Comparison of ENCODE assay signal across 27 mouse cellular contexts in genomic region chr17:30637714-30638113, GRCm38 (mm10). TPM values are rescaled to one million over a fixed set of nuclear protein-coding genes. Genes with fewer than 3 reads are reported as not detected.
DNase-seq lines count a peak whose midpoint lies in the region; ATAC-seq and TF ChIP-seq lines count a peak whose summit lies in the region.
"Had no signal": no experiment of that assay in that cellular context is flagged by ENCODE, and none has a peak within 500 bp of the region (broad histone marks: within the 10 kb centered on the region; RNA-seq: fewer than 3 reads in every experiment).

No protein-coding gene starts in this region.

- H3K4me1 ChIP-seq in forebrain, embryonic 11.5 days (replicated peaks; ENCODE audit: control insufficient read depth, insufficient read depth, low read length): no peaks in the 10 kb centered on the region
- no peaks in the 10 kb centered on the region for H3K4me1 ChIP-seq in forebrain, embryonic 16.5 days (replicated peaks; ENCODE audit: control insufficient read depth, insufficient read depth, low read length)
- peaks cover 11% of the 10 kb centered on the region for H3K4me1 ChIP-seq in liver, postnatal 0 days (ENCODE audit: insufficient read depth)
- H3K4me1 ChIP-seq in midbrain, embryonic 12.5 days: peaks cover 8% of the 10 kb centered on the region; the same call in 1 of the 2 replicates
- H3K4me1 ChIP-seq in midbrain, embryonic 16.5 days (ENCODE audit: control insufficient read depth, insufficient read depth, low read length): no peaks in the 10 kb centered on the region

- H3K27ac ChIP-seq in forebrain, embryonic 11.5 days (ENCODE audit: low read depth, low read length): peak overlapping the region; percentile 46
- no peak overlapping the region for H3K27ac ChIP-seq in forebrain, embryonic 16.5 days (ENCODE audit: low read length)
- no peak overlapping the region for H3K27ac ChIP-seq in liver, postnatal 0 days (ENCODE audit: low read depth)
- H3K27ac ChIP-seq in midbrain, embryonic 12.5 days (replicated peaks): 0 out of 2 replicates have a peak overlapping the region, but pooled peaks have one; percentile 8
- H3K27ac ChIP-seq in midbrain, embryonic 16.5 days (ENCODE audit: low read length): no peak overlapping the region
- H3K27ac ChIP-seq: forebrain, embryonic 10.5 days; heart, adult 2 months; heart, embryonic 13.5 days; hindbrain, embryonic 14.5 days; hindbrain, postnatal 0 days had no signal

- TF ChIP-seq CTCF in liver, postnatal 0 days (IDR thresholded peaks at IDR 0.05; ENCODE audit: low read depth): no peak

- H3K36me3 ChIP-seq in forebrain, embryonic 11.5 days (ENCODE audit: control insufficient read depth, insufficient read depth, low read length): no peaks in the 10 kb centered on the region
- H3K36me3 ChIP-seq in forebrain, embryonic 16.5 days (ENCODE audit: control insufficient read depth, insufficient read depth): no peaks in the 10 kb centered on the region
- no peaks in the 10 kb centered on the region for H3K36me3 ChIP-seq in liver, postnatal 0 days (replicated peaks; ENCODE audit: insufficient read depth, low read length)
- no peaks in the 10 kb centered on the region for H3K36me3 ChIP-seq in midbrain, embryonic 12.5 days
- no peaks in the 10 kb centered on the region for H3K36me3 ChIP-seq in midbrain, embryonic 16.5 days (ENCODE audit: control insufficient read depth, insufficient read depth, low read length)
- H3K36me3 ChIP-seq: forebrain, embryonic 10.5 days; heart, embryonic 10.5 days; heart, embryonic 13.5 days had no signal

- no peaks in the 10 kb centered on the region for H3K9me3 ChIP-seq in forebrain, embryonic 11.5 days (ENCODE audit: control insufficient read depth, low read length)
- no peaks in the 10 kb centered on the region for H3K9me3 ChIP-seq in forebrain, embryonic 16.5 days (ENCODE audit: control insufficient read depth, low read length)
- H3K9me3 ChIP-seq in liver, postnatal 0 days (ENCODE audit: low read length): no peaks in the 10 kb centered on the region
- H3K9me3 ChIP-seq in midbrain, embryonic 12.5 days: no peaks in the 10 kb centered on the region
- H3K9me3 ChIP-seq in midbrain, embryonic 16.5 days (replicated peaks; ENCODE audit: control insufficient read depth, low read length, poor library complexity, severe bottlenecking): no peaks in the 10 kb centered on the region
- H3K9me3 ChIP-seq: forebrain, embryonic 10.5 days; G1E; heart, embryonic 10.5 days; heart, embryonic 13.5 days had no signal

- H3K4me2 ChIP-seq in forebrain, embryonic 11.5 days (ENCODE audit: low read depth, low read length, severe bottlenecking): no peak overlapping the region
- no peak overlapping the region for H3K4me2 ChIP-seq in forebrain, embryonic 16.5 days (ENCODE audit: low read length)
- H3K4me2 ChIP-seq in liver, postnatal 0 days (ENCODE audit: low read depth, low read length): no peak overlapping the region
- H3K4me2 ChIP-seq in midbrain, embryonic 12.5 days (replicated peaks): no peak overlapping the region
- no peak overlapping the region for H3K4me2 ChIP-seq in midbrain, embryonic 16.5 days (ENCODE audit: low read length)
- H3K4me2 ChIP-seq: heart, embryonic 13.5 days; hindbrain, embryonic 14.5 days had no signal

- 68% methylated on average over 1 of the region's 1 CpGs for WGBS in forebrain, embryonic 11.5 days
- 38% methylated on average over 1 of the region's 1 CpGs for WGBS in forebrain, embryonic 16.5 days
- 35% methylated on average over 1 of the region's 1 CpGs for WGBS in liver, postnatal 0 days (ENCODE audit: insufficient replicate concordance)
- WGBS in midbrain, embryonic 12.5 days: 76% methylated on average over 1 of the region's 1 CpGs
- WGBS in midbrain, embryonic 16.5 days: 60% methylated on average over 1 of the region's 1 CpGs

- no peak for ATAC-seq in forebrain, embryonic 11.5 days (replicated peaks; ENCODE audit: low FRiP score)
- no peak for ATAC-seq in forebrain, embryonic 16.5 days
- no peak for ATAC-seq in liver, postnatal 0 days
- ATAC-seq in midbrain, embryonic 12.5 days (ENCODE audit: low FRiP score, low read depth): no peak
- no peak for ATAC-seq in midbrain, embryonic 16.5 days
- ATAC-seq: hindbrain, postnatal 0 days; inflammation-experienced regulatory T-cells, adult 6 months; Patski had no signal

- no peak for TF ChIP-seq EP300 in liver, postnatal 0 days (IDR thresholded peaks at IDR 0.05; ENCODE audit: low read depth)

- no peak overlapping the region for H3K9ac ChIP-seq in forebrain, embryonic 11.5 days (ENCODE audit: low read length)
- H3K9ac ChIP-seq in forebrain, embryonic 16.5 days (replicated peaks; ENCODE audit: low read depth, low read length): no peak overlapping the region
- no peak overlapping the region for H3K9ac ChIP-seq in liver, postnatal 0 days (replicated peaks)
- no peak overlapping the region for H3K9ac ChIP-seq in midbrain, embryonic 12.5 days (replicated peaks)
- no peak overlapping the region for H3K9ac ChIP-seq in midbrain, embryonic 16.5 days (ENCODE audit: low read depth, low read length)
- H3K9ac ChIP-seq: heart, embryonic 13.5 days; hindbrain, embryonic 14.5 days had no signal

- H3K4me3 ChIP-seq in forebrain, embryonic 11.5 days (ENCODE audit: low read depth, low read length): no peak overlapping the region
- H3K4me3 ChIP-seq in forebrain, embryonic 16.5 days (replicated peaks; ENCODE audit: low read length): no peak overlapping the region
- H3K4me3 ChIP-seq in liver, postnatal 0 days (ENCODE audit: low read depth, low read length): no peak overlapping the region
- H3K4me3 ChIP-seq in midbrain, embryonic 12.5 days: no peak overlapping the region
- no peak overlapping the region for H3K4me3 ChIP-seq in midbrain, embryonic 16.5 days (ENCODE audit: low read depth, low read length)
- H3K4me3 ChIP-seq: forebrain, embryonic 10.5 days; heart, adult 2 months; heart, embryonic 10.5 days; heart, embryonic 13.5 days had no signal

- DNase-seq in forebrain, embryonic 11.5 days (ENCODE audit: low spot score): no peak
- peak; percentile 34 for DNase-seq in liver
- no peak for DNase-seq in liver, postnatal 0 days
- no peak for DNase-seq in lung, adult 18-20 months
- DNase-seq: adrenal gland, postnatal 10 days; adrenal gland, postnatal 36 days; B cell, adult 2 months; cerebellum, adult 11 months; cerebellum, adult 2 months; cerebellum, adult 9-11 months; cerebellum, postnatal 25 days; gastrocnemius, postnatal 10 days; gastrocnemius, postnatal 36 days; heart, adult 2 months; heart, postnatal 14 days; heart, postnatal 4 days had no signal

- no peaks in the 10 kb centered on the region for H3K27me3 ChIP-seq in forebrain, embryonic 11.5 days (ENCODE audit: control insufficient read depth, insufficient read depth, low read length)
- H3K27me3 ChIP-seq in forebrain, embryonic 16.5 days (replicated peaks; ENCODE audit: control insufficient read depth, insufficient read depth, low read length): no peaks in the 10 kb centered on the region
- no peaks in the 10 kb centered on the region for H3K27me3 ChIP-seq in liver, postnatal 0 days (ENCODE audit: insufficient read depth, low read length)
- 0 out of 2 replicates have a peak, but pooled peaks cover 3% of the 10 kb centered on the region for H3K27me3 ChIP-seq in midbrain, embryonic 12.5 days
- H3K27me3 ChIP-seq in midbrain, embryonic 16.5 days (ENCODE audit: control insufficient read depth, insufficient read depth, low read depth, low read length): no peaks in the 10 kb centered on the region
- H3K27me3 ChIP-seq: heart, embryonic 13.5 days had no signal

RNA-seq across cellular contexts. Expression of gene Glo1, which starts 11.0 kb away (rescaled TPM):
- polyA plus RNA-seq in forebrain, embryonic 11.5 days (2014; fragmentation: Nextera tagmentation; extraction: Ambion mirVana): 264 and 288 TPM in 2 replicates
- polyA plus RNA-seq in forebrain, embryonic 16.5 days (2015; fragmentation: Nextera tagmentation; extraction: Ambion mirVana): 156 and 176 TPM in 2 replicates
- polyA plus RNA-seq in liver, postnatal 0 days (2015; fragmentation: Nextera tagmentation; extraction: Ambion mirVana): 219 and 220 TPM in 2 replicates
- polyA plus RNA-seq in midbrain, embryonic 12.5 days (2016; fragmentation: Nextera tagmentation; extraction: Ambion mirVana): 207 and 215 TPM in 2 replicates
- polyA plus RNA-seq in midbrain, embryonic 16.5 days (2015; fragmentation: Nextera tagmentation; extraction: Ambion mirVana): 160 and 162 TPM in 2 replicates

RNA-seq across cellular contexts. Expression of gene Dnah8, which starts 13.6 kb away (rescaled TPM):
- polyA plus RNA-seq in forebrain, embryonic 11.5 days (2014; fragmentation: Nextera tagmentation; extraction: Ambion mirVana): 0.76 and 2.5 TPM in 2 replicates
- 1.6 and 2.0 TPM in 2 replicates for polyA plus RNA-seq in forebrain, embryonic 16.5 days (2015; fragmentation: Nextera tagmentation; extraction: Ambion mirVana)
- 0.63 and 0.64 TPM in 2 replicates for polyA plus RNA-seq in liver, postnatal 0 days (2015; fragmentation: Nextera tagmentation; extraction: Ambion mirVana)
- polyA plus RNA-seq in midbrain, embryonic 12.5 days (2016; fragmentation: Nextera tagmentation; extraction: Ambion mirVana): 0.66 and 1.4 TPM in 2 replicates
- 2.0 and 2.9 TPM in 2 replicates for polyA plus RNA-seq in midbrain, embryonic 16.5 days (2015; fragmentation: Nextera tagmentation; extraction: Ambion mirVana)
- polyA plus RNA-seq: Patski had no signal

Comparison
In these comparisons a context has a peak if more than half of its experiments do, and no peak if none do; other contexts are left out.
1. H3K27ac ChIP-seq: peak in forebrain, embryonic 11.5 days (single experiment) and midbrain, embryonic 12.5 days (single experiment); none in forebrain, embryonic 16.5 days (single experiment), liver, postnatal 0 days (single experiment) and midbrain, embryonic 16.5 days (single experiment).